ENCODE assay signal across 16 mouse cellular contexts in genomic region chr17:71097209-71097597, GRCm38 (mm10).
DNase-seq lines count a peak whose midpoint lies in the region; ATAC-seq and TF ChIP-seq lines count a peak whose summit lies in the region.
"Had no signal": no experiment of that assay in that cellular context is flagged by ENCODE, and none has a peak within 500 bp of the region (broad histone marks: within the 10 kb centered on the region; RNA-seq: fewer than 3 reads in every experiment).

No protein-coding gene starts in this region.

- peak in 1 of 2 experiments; percentile 42 for DNase-seq in heart, adult 2 months
- DNase-seq in lung, postnatal 25 days (ENCODE audit: low spot score), result peak; percentile 63
- DNase-seq in lung, postnatal 4 days, result no peak
- peak; percentile 93 for DNase-seq in kidney, adult 9 months
- no peak for DNase-seq in urinary bladder, adult 2 months (ENCODE audit: low spot score)
- DNase-seq: adrenal gland, postnatal 14 days; forebrain, postnatal 0 days; layer of hippocampus, postnatal 36 days; liver, embryonic 13.5 days; right cerebral cortex, postnatal 4 days had no signal

- H3K4me2 ChIP-seq in heart, embryonic 12.5 days, result no peak overlapping the region
- no peak overlapping the region for H3K4me2 ChIP-seq in forebrain, embryonic 16.5 days (ENCODE audit: low read length)
- H3K4me2 ChIP-seq: embryonic facial prominence, embryonic 15.5 days; liver, embryonic 13.5 days; stomach, embryonic 15.5 days had no signal

- TF ChIP-seq POLR2A in heart, adult 2 months (IDR thresholded peaks at IDR 0.05; ENCODE audit: insufficient read depth, low read depth, low read length), result no peak

- no peak overlapping the region for H3K4me3 ChIP-seq in heart, adult 2 months
- H3K4me3 ChIP-seq in heart, embryonic 12.5 days, result no peak overlapping the region
- no peak overlapping the region for H3K4me3 ChIP-seq in forebrain, embryonic 16.5 days (replicated peaks; ENCODE audit: low read length)
- H3K4me3 ChIP-seq: embryonic facial prominence, embryonic 15.5 days; liver, embryonic 13.5 days; myocyte; stomach, embryonic 15.5 days had no signal

- peaks cover 15% of the 10 kb centered on the region for H3K36me3 ChIP-seq in heart, adult 2 months (ENCODE audit: control insufficient read depth, insufficient read depth, low read length)
- H3K36me3 ChIP-seq in heart, embryonic 12.5 days, result peaks cover 69% of the 10 kb centered on the region
- no peaks in the 10 kb centered on the region for H3K36me3 ChIP-seq in forebrain, embryonic 16.5 days (ENCODE audit: control insufficient read depth, insufficient read depth)
- H3K36me3 ChIP-seq: embryonic facial prominence, embryonic 15.5 days; liver, embryonic 13.5 days; stomach, embryonic 15.5 days had no signal

- no peak for ATAC-seq in heart, embryonic 12.5 days (ENCODE audit: insufficient number of reproducible peaks, low FRiP score)
- ATAC-seq in forebrain, embryonic 16.5 days, result no peak
- ATAC-seq: forebrain, postnatal 0 days; hindbrain, postnatal 0 days had no signal

- H3K27me3 ChIP-seq in heart, adult 2 months (ENCODE audit: control insufficient read depth, insufficient read depth, low read length), result no peaks in the 10 kb centered on the region
- H3K27me3 ChIP-seq in heart, embryonic 12.5 days (replicated peaks), result no peaks in the 10 kb centered on the region
- no peaks in the 10 kb centered on the region for H3K27me3 ChIP-seq in forebrain, embryonic 16.5 days (replicated peaks; ENCODE audit: control insufficient read depth, insufficient read depth, low read length)
- H3K27me3 ChIP-seq: embryonic facial prominence, embryonic 15.5 days; liver, embryonic 13.5 days; stomach, embryonic 15.5 days had no signal

- H3K27ac ChIP-seq in heart, adult 2 months, result peak overlapping the region; percentile 59
- H3K27ac ChIP-seq in heart, embryonic 12.5 days (ENCODE audit: poor library complexity, severe bottlenecking), result no peak overlapping the region
- no peak overlapping the region for H3K27ac ChIP-seq in forebrain, embryonic 16.5 days (ENCODE audit: low read length)
- H3K27ac ChIP-seq: embryonic facial prominence, embryonic 15.5 days; hindbrain, postnatal 0 days; liver, embryonic 13.5 days; stomach, embryonic 15.5 days had no signal

- no peak for TF ChIP-seq CTCF in heart, adult 2 months (IDR thresholded peaks at IDR 0.05)

- TF ChIP-seq EP300 in heart, adult 2 months (IDR thresholded peaks at IDR 0.05; ENCODE audit: insufficient read depth, low read depth, low read length), result no peak

- H3K79me2 ChIP-seq in heart, adult 2 months (replicated peaks; ENCODE audit: control insufficient read depth, insufficient read depth, low read length), result no peaks in the 10 kb centered on the region

- intact Hi-C loops in heart, adult 2 months (cut with DNase I), result no loop called here

- WGBS in heart, adult 2 months, result 31% methylated on average over 6 of the region's 6 CpGs
- WGBS in heart, embryonic 12.5 days, result 59% methylated on average over 6 of the region's 6 CpGs
- WGBS in forebrain, embryonic 16.5 days, result 69% methylated on average over 6 of the region's 6 CpGs

- no peaks in the 10 kb centered on the region for H3K9me3 ChIP-seq in heart, embryonic 12.5 days (replicated peaks)
- no peaks in the 10 kb centered on the region for H3K9me3 ChIP-seq in forebrain, embryonic 16.5 days (ENCODE audit: control insufficient read depth, low read length)
- H3K9me3 ChIP-seq: embryonic facial prominence, embryonic 15.5 days; liver, embryonic 13.5 days; stomach, embryonic 15.5 days had no signal

- no peak overlapping the region for H3K9ac ChIP-seq in heart, adult 2 months (ENCODE audit: low read depth, low read length)
- no peak overlapping the region for H3K9ac ChIP-seq in heart, embryonic 12.5 days
- H3K9ac ChIP-seq in forebrain, embryonic 16.5 days (replicated peaks; ENCODE audit: low read depth, low read length), result no peak overlapping the region
- H3K9ac ChIP-seq: embryonic facial prominence, embryonic 15.5 days; forebrain, postnatal 0 days; liver, embryonic 13.5 days; stomach, embryonic 15.5 days had no signal

- H3K4me1 ChIP-seq in heart, adult 2 months (ENCODE audit: control insufficient read depth, insufficient read depth, low read length), result peaks cover under 1% of the 10 kb centered on the region
- H3K4me1 ChIP-seq in heart, embryonic 12.5 days (replicated peaks), result peaks cover 22% of the 10 kb centered on the region
- no peaks in the 10 kb centered on the region for H3K4me1 ChIP-seq in forebrain, embryonic 16.5 days (replicated peaks; ENCODE audit: control insufficient read depth, insufficient read depth, low read length)
- H3K4me1 ChIP-seq: stomach, embryonic 15.5 days had no signal

Comparison
In these comparisons a context has a peak if more than half of its experiments do, and no peak if none do; other contexts are left out.
1. DNase-seq: peak in lung, postnatal 25 days (single experiment) and kidney, adult 9 months (single experiment); none in lung, postnatal 4 days (0 of 2) and urinary bladder, adult 2 months (single experiment).